Mouse (Mus musculus): ENCODE data around the gene Kat5.

Gene Kat5

DNA sequence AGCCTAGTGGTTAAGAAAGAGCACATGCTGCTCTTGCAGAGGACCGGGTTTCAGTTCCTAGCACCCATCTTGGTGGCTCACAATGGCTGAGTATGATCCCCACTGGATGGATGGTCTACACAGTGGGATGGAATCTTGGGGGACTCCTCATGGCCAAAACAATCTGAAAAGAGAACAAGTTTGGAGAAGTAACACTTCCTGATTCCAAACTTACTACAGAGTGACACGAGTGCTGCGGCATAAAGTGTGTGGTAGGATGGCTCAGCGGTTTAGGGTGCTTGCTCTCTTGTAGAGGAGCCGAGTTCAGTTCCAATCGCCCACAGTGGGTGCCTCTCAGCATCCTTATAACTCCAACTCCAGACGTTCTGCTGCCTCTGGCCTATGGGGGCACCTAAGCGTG, 15.3 kb upstream of the Kat5 start:
- peak; percentile 86 for DNase-seq

DNA sequence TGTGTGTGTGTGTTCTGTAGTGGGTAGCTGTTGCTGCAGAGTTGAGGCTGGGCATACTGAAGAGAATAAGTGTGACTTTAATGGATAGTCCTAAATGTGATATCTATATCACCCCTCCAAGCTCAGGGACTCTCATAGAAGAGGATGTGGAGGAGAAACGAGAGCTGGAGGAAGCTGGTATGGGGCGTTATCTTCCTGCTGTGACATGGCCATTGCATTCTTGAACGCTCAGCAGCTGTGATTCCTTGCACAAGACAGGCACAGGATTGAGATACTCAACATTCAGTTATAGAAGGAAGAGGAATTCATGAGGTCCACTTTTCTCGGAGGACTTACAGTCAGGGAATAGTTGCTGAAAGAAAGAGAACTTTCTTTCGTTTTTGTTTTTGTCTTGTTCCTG, 11.8 kb upstream of the Kat5 start:
- DNase-seq: no peak

DNA sequence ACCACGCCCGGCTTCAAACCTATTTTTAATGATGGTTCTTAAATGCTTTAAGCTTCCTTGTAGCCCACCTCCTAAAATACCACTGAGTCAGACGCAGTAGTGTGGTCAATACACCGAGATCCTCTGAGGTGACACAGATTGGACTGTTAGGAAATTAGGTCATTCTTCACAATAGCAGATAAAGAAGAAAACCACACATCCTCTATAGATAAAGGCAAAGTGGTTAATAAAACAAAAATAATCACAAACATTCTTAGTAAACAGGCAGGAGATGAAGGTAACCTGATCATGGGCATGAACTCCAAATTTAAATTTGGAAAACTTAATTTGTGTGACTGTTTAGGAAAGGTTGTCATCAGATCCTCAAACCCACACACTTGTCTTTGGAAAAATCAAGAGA, 10.0 kb upstream of the Kat5 start:
- DNase-seq: no peak

DNA sequence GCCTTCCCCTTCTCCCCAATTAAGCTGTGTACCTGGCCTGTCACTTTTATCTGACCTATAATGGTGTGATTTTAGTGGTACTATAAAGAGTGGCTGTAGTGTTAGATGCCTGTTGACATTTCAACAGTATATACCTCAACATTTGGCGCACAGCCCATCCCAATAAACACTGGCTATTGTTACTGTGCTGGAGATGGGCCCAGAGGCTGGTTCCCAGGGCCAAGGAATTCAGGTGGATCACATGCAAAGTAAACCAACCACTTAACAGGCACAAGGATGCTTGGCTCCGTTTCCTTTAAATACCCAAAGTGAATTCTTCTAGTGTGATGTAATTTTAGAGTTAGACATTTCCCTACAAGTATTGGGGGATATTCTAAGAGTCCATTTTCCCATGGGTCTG, 4.9 kb upstream of the Kat5 start:
- peak; percentile 84 for DNase-seq

DNA sequence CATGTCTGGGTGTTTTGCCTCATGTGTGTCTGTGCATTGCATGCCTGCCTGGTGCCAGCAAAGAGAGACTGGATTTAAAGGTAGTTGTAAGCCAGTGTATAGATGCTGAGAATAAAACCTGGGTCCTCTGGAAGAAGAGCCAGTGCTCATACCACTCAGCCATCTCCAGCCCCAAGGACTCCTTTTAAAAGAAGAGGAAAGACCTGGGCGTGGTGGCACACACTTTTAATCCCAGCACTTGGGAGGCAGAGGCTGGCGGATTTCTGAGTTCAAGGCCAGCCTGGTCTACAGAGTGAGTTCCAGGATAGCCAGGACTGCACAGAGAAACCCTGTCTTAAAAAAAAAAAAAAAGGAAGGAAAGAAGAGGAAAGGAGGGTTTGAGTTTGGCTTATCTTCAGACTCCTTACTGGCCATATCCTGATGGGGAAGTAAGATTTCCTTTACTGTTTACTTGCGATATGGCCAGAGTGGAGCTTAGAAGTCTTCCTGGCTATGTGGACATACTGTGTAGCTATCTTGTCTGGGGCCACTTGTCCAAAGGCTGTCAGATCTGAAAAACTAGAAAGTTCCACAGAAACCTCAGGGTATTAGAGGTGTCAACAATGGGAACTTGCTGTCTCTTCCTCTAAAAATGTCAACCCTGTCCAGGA, 2.9 kb upstream of the Kat5 start:
- DNase-seq: no peak

DNA sequence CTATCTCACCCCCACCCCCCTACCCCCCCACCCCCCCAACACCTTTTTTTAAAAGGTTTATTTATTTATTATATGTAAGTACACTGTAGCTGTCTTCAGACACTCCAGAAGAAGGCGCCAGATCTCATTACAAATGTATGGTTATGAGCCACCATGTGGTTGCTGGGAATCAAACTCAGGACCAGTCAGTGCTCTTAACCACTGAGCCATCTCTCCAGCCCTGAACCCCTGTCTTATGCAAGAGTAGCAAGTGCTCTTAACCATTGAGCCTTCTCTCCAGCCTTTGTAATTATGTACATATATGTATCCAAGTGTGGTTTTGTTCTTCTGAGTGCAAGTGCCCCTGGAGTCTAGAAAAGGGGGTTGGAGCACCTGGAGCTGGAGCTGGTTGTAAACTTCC, 1.9 kb upstream of the Kat5 start:
- DNase-seq: peak; percentile 84

DNA sequence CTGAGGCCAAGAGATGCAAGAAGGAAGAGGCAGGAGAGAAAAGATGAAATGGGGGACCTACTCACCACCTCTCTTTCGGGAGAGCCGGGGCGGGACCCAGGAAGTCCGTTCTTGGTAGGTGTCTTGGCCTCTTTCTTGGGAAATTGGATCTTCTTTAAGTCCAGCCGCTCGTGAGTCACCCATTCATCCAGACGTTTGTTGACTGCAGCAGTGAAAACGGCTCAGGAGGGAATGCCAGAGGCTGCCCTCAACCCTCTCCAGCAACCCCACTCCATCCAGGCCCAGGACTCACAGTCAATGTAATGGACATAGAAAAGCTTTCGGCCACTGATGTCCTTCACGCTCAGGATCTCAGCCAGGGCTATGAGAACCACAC, 878 bp downstream of the Kat5 start:
- no peak for DNase-seq

DNA sequence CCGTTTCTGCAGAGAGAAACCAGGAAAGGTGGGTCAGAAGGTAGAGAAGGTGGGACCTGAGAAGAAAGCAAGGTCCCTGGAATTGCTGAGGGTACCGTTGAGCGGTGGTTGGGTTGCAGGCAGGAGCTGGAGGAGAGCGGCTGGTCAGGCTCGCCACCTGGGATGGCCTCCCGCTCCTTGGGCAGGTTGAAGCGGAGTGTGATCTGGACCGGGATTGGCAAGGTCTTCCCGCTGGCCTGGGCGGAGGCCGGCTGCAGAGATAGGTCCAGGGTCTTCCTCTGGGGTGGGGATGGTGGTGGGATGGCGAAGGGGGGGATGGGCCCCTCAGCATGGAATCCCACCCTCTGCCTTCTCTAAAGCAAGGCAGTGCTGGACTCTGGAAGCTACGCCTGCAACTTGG, 1.3 kb downstream of the Kat5 start:
- DNase-seq: peak; percentile 92

DNA sequence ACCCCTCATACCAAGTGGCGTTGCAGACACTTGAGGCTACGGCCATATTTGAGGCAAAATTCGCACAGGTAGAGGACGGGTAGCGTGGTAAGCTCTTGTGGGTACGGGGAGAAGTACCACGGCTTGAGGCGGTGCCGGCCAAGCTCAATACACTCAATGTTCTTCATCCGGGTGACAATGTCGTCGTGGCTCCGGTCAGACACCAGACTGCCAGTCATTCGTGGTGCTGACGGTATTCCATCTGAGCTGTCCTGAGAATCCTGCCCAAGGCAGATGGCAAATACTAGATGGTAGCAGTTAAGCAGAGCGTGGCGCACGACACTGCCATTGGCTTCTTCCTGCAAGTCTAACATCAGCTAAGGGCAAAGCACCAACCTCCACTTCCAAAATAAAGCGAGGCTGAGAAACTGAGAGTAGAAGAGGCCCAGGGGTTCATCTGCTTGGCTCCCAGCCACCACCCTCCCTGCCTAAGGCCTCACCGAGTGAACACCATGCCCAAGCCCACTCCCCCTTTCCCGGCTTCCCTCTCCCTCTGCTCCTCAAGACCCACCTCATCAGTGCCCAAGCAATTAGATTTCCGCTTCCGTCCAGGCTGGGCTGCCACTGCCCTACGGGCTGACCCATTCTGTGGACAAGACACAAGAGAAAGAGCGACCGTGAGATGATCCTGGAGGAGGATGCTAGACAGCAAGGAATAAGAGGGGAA, 2.2 kb downstream of the Kat5 start:
- peak; percentile 92 for DNase-seq

DNA sequence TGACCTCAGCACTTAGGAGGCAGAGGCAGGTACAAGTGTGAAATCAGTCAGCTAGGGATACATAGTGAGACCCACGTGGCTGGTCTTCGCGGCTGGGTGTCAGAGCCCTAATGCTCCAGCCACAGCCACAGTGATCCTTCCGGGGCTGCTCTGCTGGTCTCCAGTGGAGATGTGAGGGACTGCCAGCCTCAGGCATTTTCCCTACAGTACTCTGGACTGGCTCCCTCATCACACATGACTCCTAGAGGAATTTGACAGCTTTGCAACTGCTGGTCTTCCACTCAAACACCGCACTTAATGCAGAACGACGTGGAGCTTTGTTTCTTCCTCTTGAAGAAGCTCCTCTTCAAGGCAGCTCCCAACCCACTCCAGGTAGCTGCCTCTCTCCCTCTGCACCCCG, 3.8 kb downstream of the Kat5 start:
- DNase-seq: no peak

DNA sequence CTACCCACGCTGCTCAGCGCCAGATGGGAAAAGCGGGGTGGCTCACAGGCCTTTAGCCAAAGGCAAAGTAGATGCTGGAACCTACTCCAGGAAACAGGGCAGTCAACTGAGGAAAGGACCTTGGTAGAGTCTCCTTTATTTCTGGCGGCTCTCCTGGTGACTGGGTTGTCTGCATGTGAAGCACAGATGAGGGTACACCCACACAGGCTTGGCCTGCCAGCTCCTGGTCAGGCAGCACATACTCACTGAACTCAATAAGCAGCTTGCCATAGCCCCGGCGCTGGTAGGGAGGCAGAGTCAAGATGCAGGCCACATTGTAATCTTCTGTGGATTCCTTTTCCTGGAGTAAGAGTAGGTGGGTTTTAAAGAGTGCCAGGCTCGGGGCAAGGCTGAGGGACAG, 4.9 kb downstream of the Kat5 start:
- DNase-seq: no peak

DNA sequence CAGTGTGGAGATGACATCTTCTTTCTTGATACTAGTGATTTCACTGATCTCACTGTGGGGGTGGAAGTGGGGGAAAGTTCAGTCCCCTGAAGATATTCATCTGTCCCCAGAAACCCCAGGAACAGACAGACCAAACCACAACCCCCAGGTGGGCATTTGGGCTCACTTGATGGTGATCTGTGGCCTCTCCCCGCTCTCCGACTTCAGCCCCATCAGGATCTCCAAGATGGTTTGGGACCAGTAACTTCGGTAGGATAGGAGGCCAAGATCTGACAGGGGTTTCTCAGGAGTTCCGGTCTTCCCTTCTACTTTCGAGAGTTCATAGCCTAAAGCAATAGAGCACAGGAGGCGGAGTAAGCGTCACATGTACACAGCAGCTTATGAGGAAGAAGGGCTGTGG, 6.4 kb downstream of the Kat5 start:
- DNase-seq: peak; percentile 90

DNA sequence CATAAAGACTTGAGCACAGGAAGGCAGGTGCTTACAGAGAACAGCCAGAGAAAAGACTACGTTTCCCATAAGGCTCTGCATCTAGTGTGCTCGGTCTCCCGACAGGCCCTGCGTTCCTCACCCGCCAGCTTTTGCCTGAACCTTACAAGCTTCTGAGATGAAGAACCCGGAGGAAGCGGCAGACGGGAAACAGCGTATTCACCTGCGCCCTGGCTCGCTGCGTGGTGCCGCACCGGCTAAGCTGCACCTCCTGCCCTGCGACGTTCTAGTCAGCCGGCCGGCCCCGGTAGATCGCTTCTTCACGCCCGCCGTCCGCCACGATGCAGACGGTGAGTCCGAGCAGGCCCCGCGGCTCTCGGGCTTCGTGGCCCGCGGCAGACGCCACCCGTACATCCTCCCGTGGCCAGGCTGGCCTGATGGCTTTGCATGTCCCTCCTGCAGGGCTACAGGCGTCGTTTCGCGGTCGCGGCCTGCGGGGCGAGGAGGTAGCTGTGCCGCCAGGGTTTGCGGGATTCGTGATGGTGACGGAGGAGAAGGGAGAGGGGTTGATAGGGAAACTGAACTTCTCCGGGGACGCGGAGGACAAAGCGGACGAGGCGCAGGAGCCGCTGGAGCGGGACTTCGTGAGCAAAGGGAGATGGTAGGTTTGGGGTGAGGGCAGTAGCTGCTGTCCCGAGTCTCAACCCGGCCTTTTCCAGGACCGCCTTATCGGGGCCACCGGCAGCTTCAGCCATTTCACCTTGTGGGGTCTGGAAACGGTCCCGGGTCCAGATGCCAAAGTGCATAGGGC, 8.1 kb downstream of the Kat5 start, which contains the start of gene Rnaseh2c:
TSS of gene Rnaseh2c (plus strand) at position 122 of the 790 bp plus-strand sequence.
- DNase-seq: peak; percentile 97

DNA sequence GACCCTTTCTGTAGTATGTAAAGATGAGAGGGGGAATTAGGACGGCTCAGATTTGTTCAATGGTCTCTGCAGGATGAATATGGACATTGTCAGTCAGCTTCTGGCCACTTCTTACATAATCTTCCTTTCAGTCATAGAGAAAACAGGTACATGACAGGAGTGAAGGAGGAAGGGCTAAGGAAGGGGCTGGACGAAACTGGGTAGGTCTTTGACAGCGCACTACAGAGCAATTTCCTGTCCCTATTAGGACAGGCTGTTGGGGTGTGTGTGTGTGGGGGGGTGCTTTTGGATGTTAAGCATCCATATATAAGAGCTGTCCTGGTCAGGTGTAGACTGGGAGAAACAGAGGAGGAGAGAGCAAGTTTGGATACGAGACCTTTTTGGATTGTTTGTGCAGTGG, 10.8 kb downstream of the Kat5 start:
- DNase-seq: no peak

DNA sequence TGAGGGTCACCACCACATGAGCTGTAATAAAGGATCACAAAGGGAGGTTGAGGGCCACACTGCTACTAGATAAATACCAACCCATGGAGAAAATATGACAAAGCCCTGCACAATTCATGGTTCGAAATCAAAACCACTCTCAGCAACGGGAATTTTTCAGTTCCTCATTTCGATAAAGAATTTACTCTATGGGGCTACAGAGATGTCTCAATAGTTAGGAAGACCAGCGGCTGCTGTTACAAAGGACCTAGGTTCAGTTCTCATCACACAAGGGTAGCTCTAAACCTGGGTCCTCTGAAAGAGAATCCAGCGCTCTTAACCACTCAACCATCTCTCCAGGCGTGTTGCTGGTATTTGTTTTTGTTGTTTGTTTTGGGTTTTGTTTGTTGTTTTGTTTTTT, 18.1 kb downstream of the Kat5 start:
- no peak for DNase-seq

DNA sequence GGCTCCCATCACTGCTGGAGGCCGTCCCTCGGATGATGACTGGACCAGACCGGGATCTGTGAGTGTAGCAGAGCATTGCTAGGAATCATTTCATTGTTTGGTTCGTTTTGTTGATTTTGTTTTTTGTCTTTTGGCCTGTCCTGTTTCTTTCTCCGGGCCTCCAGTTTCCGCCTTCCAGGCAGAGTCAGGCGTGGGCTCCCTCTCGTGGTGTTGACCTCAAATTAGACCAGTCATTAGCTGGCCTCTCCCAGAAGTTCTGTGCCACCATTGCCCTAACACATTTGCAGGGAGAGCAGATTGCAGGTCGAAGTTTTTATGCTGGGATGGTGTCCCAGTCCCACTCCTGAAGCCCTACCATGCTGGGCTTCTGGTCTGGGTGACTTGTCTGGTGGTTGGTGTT, 20.9 kb downstream of the Kat5 start:
- DNase-seq: peak; percentile 74

DNA sequence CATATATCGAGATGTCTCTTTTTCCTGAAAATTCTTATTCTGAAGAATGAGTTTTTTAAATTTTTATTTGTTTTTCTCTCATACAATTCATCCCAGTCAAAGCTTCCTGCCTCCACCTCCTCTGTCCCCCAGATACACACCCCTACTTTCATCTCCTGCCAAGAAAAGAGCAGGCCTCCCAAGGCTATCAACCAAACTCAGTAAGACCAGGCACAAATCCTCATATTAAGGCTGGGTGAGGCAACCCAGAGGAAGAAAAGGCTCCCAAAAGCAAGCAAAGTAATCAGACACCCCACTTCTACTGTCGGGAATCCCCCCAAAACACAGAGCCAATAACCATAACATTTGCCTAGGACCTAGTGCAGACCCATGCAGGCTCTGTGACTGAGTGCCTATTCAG, 28.0 kb downstream of the Kat5 start:
- DNase-seq: no peak

DNA sequence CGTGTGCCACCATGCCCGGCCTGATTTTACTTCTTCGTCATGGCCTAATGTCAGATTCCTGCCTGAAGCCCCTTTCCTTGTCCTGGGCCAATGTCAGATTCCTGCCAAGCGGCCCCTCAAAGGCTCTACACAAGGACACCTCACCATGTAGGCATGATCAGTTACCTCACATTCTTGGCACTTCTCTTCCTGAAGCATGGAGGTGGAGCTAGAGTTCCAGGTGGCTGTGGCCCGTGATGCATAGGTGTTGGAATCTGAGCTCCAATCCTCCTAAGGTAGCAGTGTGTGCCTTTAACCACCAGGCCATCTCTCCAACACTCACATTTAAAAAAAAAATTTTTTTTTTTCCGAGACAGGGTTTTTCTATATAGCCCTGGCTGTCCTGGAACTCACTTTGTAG, 29.3 kb downstream of the Kat5 start:
- DNase-seq: peak; percentile 66

DNA sequence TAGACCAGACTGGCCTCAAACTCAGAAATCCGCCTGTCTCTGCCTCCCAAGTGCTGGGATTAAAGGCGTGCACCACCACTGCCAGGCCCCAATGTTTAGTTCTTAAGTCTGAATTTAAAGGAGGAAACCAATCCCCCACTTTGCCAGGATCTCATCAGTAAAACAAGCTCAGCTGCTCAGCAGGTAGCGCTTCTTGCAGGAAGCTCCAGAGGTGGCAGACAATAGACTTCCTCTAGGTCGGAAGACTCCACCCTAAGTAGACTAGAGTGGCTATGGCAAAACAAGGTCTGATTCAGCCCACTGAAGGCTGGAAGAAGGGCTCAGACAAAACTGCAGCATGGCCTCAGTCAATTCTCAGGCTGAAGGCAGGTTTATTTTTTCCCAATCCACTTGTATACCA, 30.1 kb downstream of the Kat5 start:
- no peak for DNase-seq

DNA sequence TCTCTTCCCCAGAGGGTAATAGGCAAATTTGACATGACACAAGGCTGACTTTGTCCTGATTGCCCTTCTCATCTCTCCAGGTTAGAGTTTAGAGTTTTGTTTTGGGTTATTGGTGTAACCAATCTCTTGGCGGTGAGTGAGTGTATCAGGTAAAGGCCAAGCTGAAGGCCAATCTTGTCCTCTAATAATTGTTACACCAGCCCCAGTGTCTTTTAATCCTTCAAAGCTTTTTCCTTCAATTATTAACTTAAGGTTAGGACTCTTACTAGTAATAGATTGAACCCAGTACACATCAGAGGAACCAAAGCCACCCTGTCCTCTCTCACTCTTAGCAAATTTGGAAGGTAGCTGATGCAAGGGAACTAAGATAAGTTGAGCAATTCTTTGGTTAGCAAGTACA, 34.7 kb downstream of the Kat5 start:
- no peak for DNase-seq

DNA sequence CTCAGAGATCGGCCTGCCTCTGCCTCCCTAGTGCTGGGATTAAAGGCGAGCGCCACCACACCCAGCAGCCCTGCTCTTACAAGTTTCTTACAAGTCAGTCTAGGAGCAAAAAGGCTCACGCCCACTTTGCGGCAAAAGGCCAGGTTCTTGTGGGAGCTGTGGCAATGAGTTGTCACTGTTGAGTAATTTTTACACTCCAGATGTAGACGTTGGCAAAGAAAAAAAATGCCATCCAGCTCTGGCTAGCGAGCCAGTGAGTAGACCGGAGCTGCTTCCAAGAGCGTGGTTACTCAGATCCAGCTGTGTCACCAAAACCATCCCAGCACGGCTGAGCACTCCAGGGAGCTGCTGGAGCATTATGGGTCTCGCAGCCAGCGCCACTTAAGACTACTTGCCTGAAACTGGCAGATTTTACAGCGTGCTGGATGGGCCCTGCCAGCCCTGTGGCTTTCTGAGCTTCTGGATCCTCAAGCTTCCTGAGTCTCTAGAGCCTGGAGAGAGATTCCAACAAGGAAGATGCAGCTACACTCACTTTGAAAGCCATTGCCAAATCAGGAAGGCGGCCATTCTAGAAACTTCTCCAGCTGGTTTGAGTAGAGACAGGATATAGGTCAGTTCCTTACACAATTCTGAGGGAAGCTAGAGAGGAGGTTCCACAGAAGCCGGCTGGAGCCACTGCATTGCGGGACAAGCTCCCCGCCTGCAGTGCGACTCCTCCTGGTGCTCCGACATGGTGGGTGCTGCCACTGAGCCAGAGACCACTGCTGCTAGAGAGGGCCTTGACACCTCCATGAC, 37.5 kb downstream of the Kat5 start:
- peak; percentile 95 for DNase-seq

DNA sequence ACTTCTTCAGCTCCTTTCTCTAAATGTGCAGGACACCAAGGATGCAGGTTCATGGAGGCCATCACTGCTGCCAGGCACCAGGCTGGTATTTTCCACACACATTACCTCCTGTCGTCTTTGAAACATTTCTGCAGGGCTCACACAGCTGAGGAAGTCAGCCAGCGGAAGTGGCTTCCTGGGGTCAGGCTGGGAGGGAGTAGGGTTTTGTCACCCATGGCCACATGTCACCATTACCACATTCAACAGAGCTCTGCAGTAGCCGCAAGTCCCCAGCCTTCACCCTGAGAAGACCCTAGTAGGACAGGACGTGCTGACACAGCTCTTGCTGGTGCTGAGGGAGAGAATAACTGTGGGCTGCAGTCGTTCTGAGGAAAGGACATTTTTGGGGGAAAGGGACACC, 38.2 kb downstream of the Kat5 start:
- DNase-seq: peak; percentile 96

All from heart, adult 11 months (tissue).